Mouse (Mus musculus): Measurements from ENCODE around the gene Kremen1. TPM values are rescaled to one million over a fixed set of nuclear protein-coding genes. Genes with fewer than 3 reads are reported as not detected.

Gene Kremen1
- polyA plus RNA-seq, 1 experiment from 2014 or later, result 24.2 TPM

GRCm38 (mm10) chr11:5263078-5263730 lies 1.8 kb upstream of the Kremen1 start:
- H3K4me1 ChIP-seq (replicated peaks), result peaks cover 17% of the 10 kb centered on the region
- ATAC-seq (ENCODE audit: insufficient number of reproducible peaks, insufficient read depth, low FRiP score, low TSS enrichment, low read depth), result no peak

DNA sequence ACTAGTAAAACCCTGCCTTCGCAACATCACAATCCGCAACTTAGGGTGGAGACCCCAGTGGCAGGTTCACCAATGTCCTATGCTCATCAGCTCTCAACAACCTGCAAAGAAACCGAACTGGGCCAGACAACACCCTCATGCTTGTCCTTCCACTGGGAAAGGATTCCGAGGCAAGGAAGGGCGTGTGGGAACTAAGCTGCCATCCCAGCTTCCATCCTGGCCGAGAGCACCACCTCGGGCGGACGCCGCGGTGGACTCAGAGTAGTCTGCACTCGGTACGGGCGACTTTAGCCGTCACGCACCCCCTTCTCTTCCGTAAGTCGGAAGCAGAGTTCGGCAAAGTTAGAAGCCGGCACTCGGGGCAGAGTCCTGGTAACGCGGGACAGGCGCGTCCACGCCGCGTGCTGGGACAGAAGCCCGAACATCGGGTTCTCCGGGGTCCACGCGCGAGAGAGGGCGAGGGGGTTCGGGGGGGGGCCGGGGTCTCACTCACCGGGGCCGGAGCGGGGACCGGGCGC lies 357 bp downstream of the Kremen1 start:
- ATAC-seq (ENCODE audit: insufficient number of reproducible peaks, insufficient read depth, low FRiP score, low TSS enrichment, low read depth), result peak; percentile 21
- peak overlapping the region; percentile 64; the same call in 1 of the 2 replicates for H3K27ac ChIP-seq

More at GRCm38 (mm10) chr11:5263078-5263730, 1.8 kb upstream of the Kremen1 start:
- no peak overlapping the region for H3K4me2 ChIP-seq
- no peaks in the 10 kb centered on the region for H3K36me3 ChIP-seq
- H3K4me3 ChIP-seq (replicated peaks), result no peak overlapping the region
- no peak overlapping the region for H3K9ac ChIP-seq (replicated peaks)
- no peak overlapping the region for H3K27ac ChIP-seq
- H3K9me3 ChIP-seq, result no peaks in the 10 kb centered on the region
- 57% methylated on average over 26 of the region's 26 CpGs for WGBS
- H3K27me3 ChIP-seq, result 0 out of 2 replicates have a peak, but pooled peaks cover 5% of the 10 kb centered on the region

DNA sequence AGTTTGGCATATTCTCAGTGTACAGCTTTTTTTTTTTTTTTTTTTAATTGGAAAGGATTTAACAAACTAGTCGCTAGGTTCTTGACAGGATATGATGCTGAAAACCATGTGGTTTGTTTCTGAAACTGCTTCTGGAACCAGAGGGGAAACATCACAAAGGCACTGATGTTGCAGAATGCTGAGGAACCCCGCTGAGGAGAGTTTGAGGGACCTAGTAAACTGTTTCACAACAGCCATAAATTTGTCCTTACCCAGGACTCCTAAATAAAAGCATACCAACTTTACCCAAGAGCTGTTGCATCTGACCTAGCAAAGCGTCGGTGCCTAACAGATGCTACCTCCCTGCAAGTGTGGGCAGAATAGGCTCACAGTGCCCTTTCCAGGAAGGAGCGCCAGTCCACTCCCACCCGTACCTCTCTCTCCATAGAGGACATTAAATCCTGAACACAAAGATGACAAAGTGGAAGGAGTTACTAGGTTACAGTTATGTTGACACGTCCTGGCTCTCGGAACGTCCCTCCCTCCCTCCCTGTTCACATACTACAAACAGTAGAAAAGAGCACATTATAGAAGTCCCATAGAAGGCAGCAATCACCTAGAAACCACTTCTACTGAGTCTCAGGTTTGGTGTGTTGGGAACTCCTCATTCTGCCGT lies 1.3 kb downstream of the Kremen1 start:
- Histone ChIP-seq H3K9me3 (no peaks in the 10 kb centered on the region), H3K4me2 (peak overlapping the region; percentile 81), H3K27ac (peak overlapping the region; percentile 45; the same call in 1 of the 2 replicates), H3K4me1 (replicated peaks) (peaks cover 37% of the 10 kb centered on the region), H3K36me3 (no peaks in the 10 kb centered on the region), H3K4me3 (replicated peaks) (peak overlapping the region; percentile 95), H3K27me3 (0 out of 2 replicates have a peak, but pooled peaks cover 5% of the 10 kb centered on the region), H3K9ac (replicated peaks) (peak overlapping the region; percentile 40; the same call in 1 of the 2 replicates)
- 24% methylated on average over 10 of the region's 10 CpGs for WGBS
- no peak for ATAC-seq (ENCODE audit: insufficient number of reproducible peaks, insufficient read depth, low FRiP score, low TSS enrichment, low read depth)

More for the DNA sequence above, 357 bp downstream of the Kremen1 start:
- peaks cover 28% of the 10 kb centered on the region for H3K4me1 ChIP-seq (replicated peaks)
- 0 out of 2 replicates have a peak, but pooled peaks cover 5% of the 10 kb centered on the region for H3K27me3 ChIP-seq
- 1% methylated on average over 42 of the region's 42 CpGs for WGBS
- peak overlapping the region; percentile 92 for H3K9ac ChIP-seq (replicated peaks)
- peak overlapping the region; percentile 95 for H3K4me3 ChIP-seq (replicated peaks)
- H3K4me2 ChIP-seq, result peak overlapping the region; percentile 81
- H3K36me3 ChIP-seq, result no peaks in the 10 kb centered on the region
- no peaks in the 10 kb centered on the region for H3K9me3 ChIP-seq

- no peak overlapping the region for H3K4me2 ChIP-seq
- H3K4me3 ChIP-seq (replicated peaks), result no peak overlapping the region
- H3K9ac ChIP-seq (replicated peaks), result no peak overlapping the region
- H3K36me3 ChIP-seq, result no peaks in the 10 kb centered on the region
- no peak overlapping the region for H3K27ac ChIP-seq
- no peak for ATAC-seq (ENCODE audit: insufficient number of reproducible peaks, insufficient read depth, low FRiP score, low TSS enrichment, low read depth)
- no peaks in the 10 kb centered on the region for H3K9me3 ChIP-seq
- WGBS, result 92% methylated on average over 6 of the region's 6 CpGs
- 0 out of 2 replicates have a peak, but pooled peaks cover 1% of the 10 kb centered on the region for H3K27me3 ChIP-seq
- H3K4me1 ChIP-seq (replicated peaks), result peaks cover 51% of the 10 kb centered on the region
Observed at GRCm38 (mm10) chr11:5258036-5258435, 3.3 kb downstream of the Kremen1 start.

DNA sequence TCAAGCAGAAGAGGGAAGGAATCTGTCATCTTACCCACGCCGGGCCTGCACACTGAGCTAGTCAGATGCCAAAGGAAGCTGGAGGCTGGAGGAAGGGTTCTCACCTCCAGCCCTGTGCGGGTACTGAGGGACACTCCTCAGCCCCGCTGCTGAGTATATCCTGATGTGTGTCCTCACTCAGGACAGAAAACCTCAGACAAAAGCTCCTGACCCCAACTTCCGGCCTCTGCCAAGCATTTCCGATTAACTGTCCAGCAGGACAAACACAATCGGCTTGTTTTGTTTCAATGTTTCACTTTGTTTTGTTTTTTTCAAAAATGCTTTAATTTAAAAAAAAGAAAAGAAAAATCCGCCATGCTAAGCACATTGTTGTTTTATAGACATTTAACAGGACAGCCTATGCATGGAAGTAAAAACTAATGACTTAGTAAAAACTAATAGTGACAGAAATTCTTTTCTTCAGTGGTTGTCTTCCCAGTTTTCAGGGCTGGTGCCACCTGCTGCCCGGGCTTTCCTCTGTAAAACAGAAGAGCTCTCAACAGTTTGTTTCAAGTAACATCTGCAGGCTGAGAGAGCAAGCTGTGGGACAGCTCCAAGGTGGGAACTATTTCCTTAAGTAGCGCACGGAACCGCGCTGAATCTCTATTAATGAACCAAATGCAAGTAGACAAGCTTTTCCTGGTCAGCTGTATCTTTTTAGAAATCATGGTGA lies 4.1 kb downstream of the Kremen1 start:
- Histone ChIP-seq H3K9ac (replicated peaks) (no peak overlapping the region), H3K36me3 (no peaks in the 10 kb centered on the region), H3K27me3 (no peaks in the 10 kb centered on the region), H3K9me3 (no peaks in the 10 kb centered on the region), H3K4me1 (replicated peaks) (peaks cover 51% of the 10 kb centered on the region), H3K4me3 (replicated peaks) (no peak overlapping the region), H3K27ac (peak overlapping the region; percentile 86), H3K4me2 (peak overlapping the region; percentile 28; the same call in 1 of the 2 replicates)
- 71% methylated on average over 13 of the region's 13 CpGs for WGBS
- no peak for ATAC-seq (ENCODE audit: insufficient number of reproducible peaks, insufficient read depth, low FRiP score, low TSS enrichment, low read depth)

GRCm38 (mm10) chr11:5255509-5256014 lies 5.8 kb downstream of the Kremen1 start:
- Histone ChIP-seq H3K27me3 (no peaks in the 10 kb centered on the region), H3K4me2 (no peak overlapping the region), H3K9ac (replicated peaks) (no peak overlapping the region), H3K27ac (peak overlapping the region; percentile 68), H3K4me3 (replicated peaks) (no peak overlapping the region), H3K36me3 (no peaks in the 10 kb centered on the region), H3K4me1 (replicated peaks) (peaks cover 56% of the 10 kb centered on the region), H3K9me3 (no peaks in the 10 kb centered on the region)
- 17% methylated on average over 9 of the region's 9 CpGs for WGBS
- no peak for ATAC-seq (ENCODE audit: insufficient number of reproducible peaks, insufficient read depth, low FRiP score, low TSS enrichment, low read depth)

GRCm38 (mm10) chr11:5254016-5254415 lies 7.3 kb downstream of the Kremen1 start:
- 58% methylated on average over 2 of the region's 2 CpGs for WGBS
- Histone ChIP-seq H3K4me1 (replicated peaks) (peaks cover 46% of the 10 kb centered on the region), H3K36me3 (no peaks in the 10 kb centered on the region), H3K4me2 (no peak overlapping the region), H3K27me3 (no peaks in the 10 kb centered on the region), H3K27ac (no peak overlapping the region), H3K9ac (replicated peaks) (no peak overlapping the region), H3K4me3 (replicated peaks) (no peak overlapping the region), H3K9me3 (no peaks in the 10 kb centered on the region)
- no peak for ATAC-seq (ENCODE audit: insufficient number of reproducible peaks, insufficient read depth, low FRiP score, low TSS enrichment, low read depth)

GRCm38 (mm10) chr11:5253528-5253927 lies 7.8 kb downstream of the Kremen1 start:
- Histone ChIP-seq H3K36me3 (no peaks in the 10 kb centered on the region), H3K4me3 (replicated peaks) (no peak overlapping the region), H3K9ac (replicated peaks) (no peak overlapping the region), H3K4me2 (no peak overlapping the region), H3K27me3 (no peaks in the 10 kb centered on the region), H3K9me3 (no peaks in the 10 kb centered on the region), H3K27ac (no peak overlapping the region), H3K4me1 (replicated peaks) (peaks cover 51% of the 10 kb centered on the region)
- no peak for ATAC-seq (ENCODE audit: insufficient number of reproducible peaks, insufficient read depth, low FRiP score, low TSS enrichment, low read depth)
- WGBS, result 53% methylated on average over 3 of the region's 3 CpGs

DNA sequence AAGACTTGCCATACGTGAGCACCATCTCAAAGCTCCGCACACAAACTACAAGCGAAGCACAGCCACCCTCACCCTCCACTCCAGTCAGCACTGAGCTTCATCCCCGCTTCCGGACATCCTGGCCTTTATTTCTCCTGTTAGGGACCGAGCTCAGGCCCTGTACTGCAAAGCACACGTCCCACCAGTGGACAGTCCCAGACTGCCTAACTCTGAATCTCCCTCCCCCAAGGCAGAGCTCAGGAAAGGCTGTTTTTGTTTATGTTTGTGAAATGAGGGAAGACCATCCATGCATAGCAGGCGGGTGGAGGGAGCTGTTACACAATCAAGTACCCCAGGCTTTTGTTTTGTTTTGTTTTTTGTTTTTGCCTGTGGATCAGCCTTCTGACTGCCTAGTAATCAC lies 8.6 kb downstream of the Kremen1 start:
- ATAC-seq (ENCODE audit: insufficient number of reproducible peaks, insufficient read depth, low FRiP score, low TSS enrichment, low read depth), result no peak
- Histone ChIP-seq H3K9me3 (no peaks in the 10 kb centered on the region), H3K36me3 (no peaks in the 10 kb centered on the region), H3K4me3 (replicated peaks) (no peak overlapping the region), H3K4me2 (no peak overlapping the region), H3K27ac (no peak overlapping the region), H3K27me3 (no peaks in the 10 kb centered on the region), H3K4me1 (replicated peaks) (peaks cover 54% of the 10 kb centered on the region), H3K9ac (replicated peaks) (no peak overlapping the region)
- WGBS, result 79% methylated on average over 8 of the region's 8 CpGs

DNA sequence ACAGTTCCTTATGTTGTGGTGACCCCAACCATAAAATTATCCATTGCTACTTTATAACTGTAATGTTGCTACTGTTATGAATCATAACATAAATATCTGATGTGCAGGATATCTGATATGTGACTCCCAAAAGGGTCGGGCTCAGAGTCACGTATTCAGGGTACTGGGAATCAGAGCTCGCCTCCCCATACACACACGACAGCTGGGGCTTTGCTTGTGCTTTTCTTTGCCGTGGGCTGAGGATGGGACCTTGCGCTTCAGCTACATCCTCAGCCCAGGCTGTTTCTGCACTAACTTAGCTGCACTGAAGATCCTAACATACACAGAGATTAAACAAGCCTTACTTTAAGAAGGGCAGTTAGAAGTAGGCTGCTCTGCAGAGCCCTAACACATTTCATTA lies 10.2 kb downstream of the Kremen1 start:
- Histone ChIP-seq H3K4me2 (no peak overlapping the region), H3K9me3 (no peaks in the 10 kb centered on the region), H3K9ac (replicated peaks) (no peak overlapping the region), H3K36me3 (no peaks in the 10 kb centered on the region), H3K4me3 (replicated peaks) (no peak overlapping the region), H3K4me1 (replicated peaks) (peaks cover 43% of the 10 kb centered on the region), H3K27ac (no peak overlapping the region), H3K27me3 (no peaks in the 10 kb centered on the region)
- no peak for ATAC-seq (ENCODE audit: insufficient number of reproducible peaks, insufficient read depth, low FRiP score, low TSS enrichment, low read depth)
- WGBS, result 63% methylated on average over 6 of the region's 6 CpGs

GRCm38 (mm10) chr11:5248200-5248599 lies 13.2 kb downstream of the Kremen1 start:
- Histone ChIP-seq H3K9me3 (no peaks in the 10 kb centered on the region), H3K4me2 (no peak overlapping the region), H3K27ac (no peak overlapping the region), H3K9ac (replicated peaks) (no peak overlapping the region), H3K4me3 (replicated peaks) (no peak overlapping the region), H3K36me3 (peaks cover under 1% of the 10 kb centered on the region; the same call in 1 of the 2 replicates), H3K4me1 (replicated peaks) (peaks cover 41% of the 10 kb centered on the region), H3K27me3 (no peaks in the 10 kb centered on the region)
- WGBS, result 69% methylated on average over 2 of the region's 2 CpGs
- ATAC-seq (ENCODE audit: insufficient number of reproducible peaks, insufficient read depth, low FRiP score, low TSS enrichment, low read depth), result no peak
